Mouse (Mus musculus) ovary, postnatal 14 days (tissue): ENCODE measurements at regions not wholly inside any gene's neighbourhood (a gene's known extent, or its start where the extent isn't known, plus 50 kb on each side); places are given as distances from the start of the nearest gene placed in this dataset.
A peak's percentile ranks its signal among the peaks of the same experiment; 100 is the strongest.

Source experiments
- DNase-seq: peaks from one replicate; pipeline ENCODE4 v3.0.0; 2022; ENCODE audit warnings: low spot score

GRCm38 (mm10) chr13:99641386-99642165 lies 125.2 kb upstream of the Map1b start:
- DNase-seq: no peak

- DNase-seq: no peak
Measured at GRCm38 (mm10) chr13:99632706-99633105, 116.4 kb upstream of the Map1b start.

- no peak for DNase-seq
Measured at GRCm38 (mm10) chr13:99630800-99631199, 114.5 kb upstream of the Map1b start.

GRCm38 (mm10) chr13:99630356-99630755 lies 114.0 kb upstream of the Map1b start:
- no peak for DNase-seq

GRCm38 (mm10) chr13:99625196-99625595 lies 108.9 kb upstream of the Map1b start:
- no peak for DNase-seq

GRCm38 (mm10) chr13:99618332-99618731 lies 102.0 kb upstream of the Map1b start:
- DNase-seq: no peak

GRCm38 (mm10) chr13:99617457-99617856 lies 101.1 kb upstream of the Map1b start:
- DNase-seq: no peak

- no peak for DNase-seq
Measured at GRCm38 (mm10) chr13:99611715-99612494, 95.6 kb upstream of the Map1b start.

GRCm38 (mm10) chr13:99610498-99610897 lies 94.2 kb upstream of the Map1b start:
- DNase-seq: no peak

- DNase-seq: no peak
Measured at GRCm38 (mm10) chr13:99609151-99610146, 93.1 kb upstream of the Map1b start.

- DNase-seq: no peak
Measured at GRCm38 (mm10) chr13:99608591-99608990, 92.3 kb upstream of the Map1b start.

GRCm38 (mm10) chr13:99607208-99607607 lies 90.9 kb upstream of the Map1b start:
- no peak for DNase-seq

GRCm38 (mm10) chr13:99606606-99606990 lies 90.3 kb upstream of the Map1b start:
- no peak for DNase-seq

- DNase-seq: no peak
Measured at GRCm38 (mm10) chr13:99605866-99606605, 89.7 kb upstream of the Map1b start.

- no peak for DNase-seq
Measured at GRCm38 (mm10) chr13:99597891-99598290, 81.6 kb upstream of the Map1b start.

GRCm38 (mm10) chr13:99593846-99594813 lies 77.8 kb upstream of the Map1b start:
- DNase-seq: no peak

- no peak for DNase-seq
Measured at GRCm38 (mm10) chr13:99593243-99593635, 76.9 kb upstream of the Map1b start.

GRCm38 (mm10) chr13:99592596-99593242 lies 76.4 kb upstream of the Map1b start:
- DNase-seq: peak; percentile 5

GRCm38 (mm10) chr13:99588646-99589045 lies 72.3 kb upstream of the Map1b start:
- no peak for DNase-seq

GRCm38 (mm10) chr13:99583841-99584240 lies 67.5 kb upstream of the Map1b start:
- DNase-seq: no peak
